Mouse (Mus musculus): ENCODE measurements at regions not wholly inside any gene's neighbourhood (a gene's known extent, or its start where the extent isn't known, plus 50 kb on each side); places are given as distances from the start of the nearest gene placed in this dataset.

GRCm38 (mm10) chr17:49149896-49150295 is 217.7 kb downstream of the Lrfn2 start:
- no peak for DNase-seq

- no peak for DNase-seq
Measured at GRCm38 (mm10) chr17:49150971-49151422, 218.8 kb downstream of the Lrfn2 start.

GRCm38 (mm10) chr17:49153994-49154393 is 221.8 kb downstream of the Lrfn2 start:
- peak in 1 of 2 experiments; percentile 16 for DNase-seq

GRCm38 (mm10) chr17:49155001-49155515 is 222.9 kb downstream of the Lrfn2 start:
- no peak for DNase-seq

GRCm38 (mm10) chr17:49157586-49157985 is 225.4 kb downstream of the Lrfn2 start:
- DNase-seq = no peak

GRCm38 (mm10) chr17:49171252-49172047 is 239.3 kb downstream of the Lrfn2 start:
- peak; percentile 36 to 58 for DNase-seq

GRCm38 (mm10) chr17:49172052-49172799 is 240.0 kb downstream of the Lrfn2 start:
- no peak for DNase-seq

- DNase-seq = no peak
Measured at GRCm38 (mm10) chr17:49172800-49173150, 240.6 kb downstream of the Lrfn2 start.

- DNase-seq = no peak
Measured at GRCm38 (mm10) chr17:49177966-49178731, 246.0 kb downstream of the Lrfn2 start.

GRCm38 (mm10) chr17:49182485-49182884 is 245.7 kb upstream of the Mocs1 start:
- peak; percentile 37 to 64 for DNase-seq

GRCm38 (mm10) chr17:49183917-49184316 is 244.2 kb upstream of the Mocs1 start:
- DNase-seq = no peak

GRCm38 (mm10) chr17:49185052-49185612 is 243.0 kb upstream of the Mocs1 start:
- DNase-seq = no peak

- peak; percentile 17 to 40 for DNase-seq
Measured at GRCm38 (mm10) chr17:49189765-49190164, 238.4 kb upstream of the Mocs1 start.

GRCm38 (mm10) chr17:49190337-49190736 is 237.8 kb upstream of the Mocs1 start:
- no peak for DNase-seq

GRCm38 (mm10) chr17:49196046-49196684 is 232.0 kb upstream of the Mocs1 start:
- DNase-seq = no peak

GRCm38 (mm10) chr17:49201495-49201894 is 226.7 kb upstream of the Mocs1 start:
- no peak for DNase-seq

GRCm38 (mm10) chr17:49205095-49205494 is 223.1 kb upstream of the Mocs1 start:
- DNase-seq = no peak

GRCm38 (mm10) chr17:49205564-49205963 is 222.6 kb upstream of the Mocs1 start:
- DNase-seq = no peak

- DNase-seq = peak; percentile 9 to 10
Measured at GRCm38 (mm10) chr17:49206708-49207107, 221.5 kb upstream of the Mocs1 start.

- peak in 1 of 2 experiments; percentile 12 for DNase-seq
Measured at GRCm38 (mm10) chr17:49208315-49208820, 219.8 kb upstream of the Mocs1 start.

- DNase-seq = no peak
Measured at GRCm38 (mm10) chr17:49212918-49213317, 215.2 kb upstream of the Mocs1 start.
